Mouse (Mus musculus) splenic B cell, adult 2 months (primary cell): Measurements from ENCODE around the gene Mb21d2.

Source experiments
- DNase-seq: peaks from one replicate; pipeline ENCODE4 v3.0.0-alpha.2; 2011; ENCODE audit warnings: low read depth, low spot score
- H3K27me3 ChIP-seq: 2 replicates; pipeline ENCODE4 v1.6.1; 2012; ENCODE audit warnings: mild to moderate bottlenecking, low read length, moderate library complexity, mixed read lengths; ENCODE audit not compliant: control insufficient read depth, poor library complexity, insufficient read depth, severe bottlenecking
- H3K36me3 ChIP-seq: 2 replicates; pipeline ENCODE4 v1.6.1; 2012; ENCODE audit warnings: mild to moderate bottlenecking, low read length, moderate library complexity, mixed read lengths; ENCODE audit not compliant: control insufficient read depth, poor library complexity, insufficient read depth, severe bottlenecking

Mb21d2 gene

DNA sequence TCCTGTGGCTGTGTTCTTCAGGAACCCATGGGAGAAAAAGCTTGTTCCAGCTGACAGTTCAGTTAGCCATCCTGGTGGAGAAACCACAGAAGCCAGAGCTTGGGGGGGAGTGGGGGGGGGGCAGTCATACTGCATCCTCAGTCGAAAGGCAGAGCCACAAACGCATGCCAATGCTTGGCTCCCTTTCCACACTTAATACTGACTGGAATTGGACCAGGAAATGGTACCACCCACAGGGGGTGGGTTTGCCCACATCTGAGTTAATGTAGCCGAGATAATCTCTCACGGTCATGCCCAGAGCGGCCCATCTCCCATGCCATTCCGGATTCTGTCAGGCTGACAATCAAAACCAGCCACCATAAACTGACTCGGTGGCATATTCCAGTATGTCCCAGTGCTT lies 14.1 kb downstream of the Mb21d2 start:
- no peaks in the 10 kb centered on the region for H3K36me3 ChIP-seq
- DNase-seq, result no peak
- H3K27me3 ChIP-seq, result no peaks in the 10 kb centered on the region

DNA sequence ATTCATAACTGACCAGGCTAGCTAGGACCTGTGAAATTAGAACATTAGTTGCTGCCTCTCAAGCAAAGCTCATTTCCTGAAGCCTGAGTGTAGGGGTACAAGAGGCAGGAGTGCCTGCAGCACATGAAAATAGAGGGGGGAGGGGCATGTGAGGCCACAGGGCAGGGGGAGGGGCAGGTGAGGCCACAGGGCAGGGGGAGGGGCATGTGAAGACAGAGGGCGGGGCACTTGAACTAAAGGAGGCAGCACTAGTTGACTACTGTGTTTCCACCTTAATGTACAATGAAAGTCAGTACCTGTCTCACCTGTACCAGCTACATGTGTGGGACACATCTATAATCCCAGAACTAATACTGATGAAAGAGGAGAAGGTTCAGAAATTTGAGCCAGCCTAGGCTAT lies 14.8 kb downstream of the Mb21d2 start:
- no peaks in the 10 kb centered on the region for H3K27me3 ChIP-seq

DNA sequence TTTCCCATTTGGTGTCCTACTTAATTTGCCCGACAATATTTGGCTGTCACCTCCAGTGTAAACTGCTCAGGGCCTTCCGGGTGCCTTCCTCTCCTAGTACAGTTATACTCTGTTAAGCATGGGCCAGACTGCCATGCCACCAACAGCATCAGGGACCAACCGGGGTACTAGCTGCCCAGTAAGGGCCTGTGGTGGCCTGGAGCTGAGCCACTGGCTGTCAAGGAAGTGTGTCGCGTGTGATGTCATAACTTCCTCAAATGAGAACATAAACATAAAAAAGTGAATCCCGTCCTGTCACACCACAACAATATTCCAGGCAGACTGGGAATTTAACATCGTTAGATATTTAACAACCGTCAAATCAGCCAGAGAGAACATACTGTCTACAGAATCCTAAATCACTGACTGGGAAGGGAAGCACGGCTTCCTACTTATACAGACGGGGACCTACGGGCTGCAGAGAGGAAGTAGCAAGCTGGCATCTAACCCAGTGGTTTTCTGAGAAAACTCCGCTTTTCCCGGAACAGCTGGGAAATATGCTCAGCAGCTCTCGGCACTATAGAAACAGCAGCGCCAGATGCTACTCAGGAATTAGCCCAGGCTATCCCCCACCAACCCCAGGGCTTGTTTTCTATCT lies 17.9 kb downstream of the Mb21d2 start:
- Histone ChIP-seq H3K27me3 (no peaks in the 10 kb centered on the region), H3K36me3 (no peaks in the 10 kb centered on the region)
- no peak for DNase-seq

More for the DNA sequence above, 14.8 kb downstream of the Mb21d2 start:
- DNase-seq, result no peak
- no peaks in the 10 kb centered on the region for H3K36me3 ChIP-seq

DNA sequence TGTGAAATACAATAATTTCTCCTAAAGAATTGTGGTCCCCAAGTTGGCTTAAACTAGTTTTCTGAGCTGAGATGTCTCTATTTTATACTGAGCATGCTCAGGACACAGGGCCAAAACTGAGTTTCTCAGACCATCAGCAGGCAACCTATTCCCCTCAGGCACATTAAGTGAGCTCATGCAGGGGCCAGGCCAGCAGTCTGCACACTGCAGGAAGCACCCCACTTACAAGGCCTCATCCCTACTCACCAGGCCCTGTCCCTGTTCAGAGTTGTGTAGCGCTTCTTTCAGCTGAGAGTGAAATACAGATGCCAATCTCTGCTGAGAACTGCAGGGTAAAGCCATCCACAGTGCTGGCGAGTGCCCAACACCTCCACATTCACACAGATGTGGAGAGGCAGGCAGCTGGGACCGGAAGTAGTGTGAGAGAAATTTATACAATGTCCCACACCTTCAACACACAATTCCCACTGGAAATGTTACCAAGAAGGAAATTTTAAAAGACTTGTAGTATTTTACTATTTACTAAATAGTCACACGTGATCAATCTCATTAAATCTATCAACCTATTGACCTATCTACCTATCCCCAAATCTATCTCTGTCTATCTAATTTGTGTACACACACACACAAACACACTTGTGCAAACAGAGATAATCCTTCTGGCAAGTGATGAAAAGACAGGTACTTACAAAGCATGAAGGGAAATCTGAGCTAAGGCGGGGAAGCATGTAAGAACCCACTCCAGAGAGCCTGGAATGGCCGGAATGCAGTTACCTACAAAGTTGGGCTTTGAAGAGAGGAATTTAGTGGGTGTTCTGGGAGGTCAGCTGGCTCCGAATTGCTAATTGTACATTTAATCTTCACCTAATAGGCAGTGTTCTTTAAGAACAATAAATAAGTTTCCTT lies 22.9 kb downstream of the Mb21d2 start:
- Histone ChIP-seq H3K27me3 (no peaks in the 10 kb centered on the region), H3K36me3 (no peaks in the 10 kb centered on the region)
- no peak for DNase-seq

DNA sequence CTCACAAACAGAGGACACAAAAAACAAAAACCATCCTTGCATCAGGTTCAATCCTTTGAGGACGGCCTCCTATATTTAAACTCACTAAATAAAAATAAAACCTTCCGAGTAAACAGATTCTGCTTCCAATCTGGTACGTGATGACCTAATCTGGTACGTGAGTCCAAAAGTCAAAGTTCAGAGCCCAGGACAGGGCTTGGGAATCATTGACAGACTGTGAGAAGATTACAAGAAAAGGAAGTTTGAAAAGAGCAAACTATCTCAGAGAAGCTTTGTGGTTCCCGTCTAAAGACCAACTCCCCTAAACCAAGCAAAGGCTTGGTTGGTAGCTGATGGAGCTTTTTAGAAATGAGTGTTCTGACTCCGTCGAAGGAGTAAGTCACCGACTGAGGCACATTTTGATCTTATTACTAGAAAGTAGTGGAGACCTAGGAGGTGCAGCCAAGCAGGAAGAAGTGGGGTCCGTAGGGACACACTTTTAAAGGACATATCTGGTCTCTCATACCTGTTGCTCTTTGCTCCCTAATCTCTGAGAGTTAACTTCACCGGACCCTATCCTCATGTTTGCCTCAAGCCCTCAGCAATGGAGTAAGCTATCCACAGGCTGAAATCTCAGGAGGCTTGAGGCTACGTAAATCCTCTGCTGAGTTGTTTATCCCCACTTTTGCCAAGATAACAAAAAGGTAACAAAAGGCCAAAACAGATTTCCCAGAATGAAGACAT lies 23.7 kb downstream of the Mb21d2 start:
- no peak for DNase-seq
- no peaks in the 10 kb centered on the region for H3K27me3 ChIP-seq
- H3K36me3 ChIP-seq, result no peaks in the 10 kb centered on the region

DNA sequence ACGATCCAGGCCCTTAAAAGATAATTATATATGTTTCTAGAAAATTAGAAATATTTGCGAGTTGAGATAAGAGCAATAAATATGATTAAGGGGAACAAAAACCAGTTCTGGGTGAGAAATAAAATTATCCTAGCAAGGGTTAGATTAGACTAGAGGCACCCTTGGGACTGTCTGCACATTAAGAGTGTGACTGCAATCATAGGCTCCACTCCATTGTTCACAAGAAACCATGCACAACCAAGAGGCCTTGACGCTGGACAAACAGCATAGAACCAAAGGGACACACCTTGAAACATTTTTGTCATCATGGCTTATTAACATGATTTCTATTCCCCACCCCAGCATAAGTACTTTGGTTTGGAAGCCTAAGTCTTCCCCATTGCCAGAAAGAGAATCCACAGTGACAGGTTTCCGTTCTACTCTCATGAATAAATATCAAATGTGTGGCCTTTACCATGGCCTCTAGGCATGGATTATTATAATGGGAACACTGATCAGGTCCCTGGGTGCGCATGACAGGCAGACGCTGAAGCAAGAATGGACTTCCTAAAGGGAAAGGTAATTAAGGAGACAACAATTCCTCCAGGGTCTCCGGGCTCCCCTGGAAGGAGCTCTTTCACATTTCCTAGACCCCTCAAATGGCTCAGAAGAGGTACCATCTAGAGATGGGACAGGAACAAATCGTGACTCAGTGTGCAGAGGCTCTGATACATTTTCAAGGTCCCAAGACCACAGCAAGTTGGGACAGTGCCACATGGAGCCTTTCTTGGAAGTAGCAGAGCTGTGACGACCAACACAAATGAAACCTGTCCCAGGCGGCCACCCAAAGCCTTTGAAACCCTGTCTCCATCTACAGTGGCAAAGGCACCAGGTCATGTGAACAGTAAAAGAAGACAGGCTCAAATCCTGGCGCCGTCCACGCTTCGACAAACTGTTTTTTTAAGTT lies 26.6 kb downstream of the Mb21d2 start:
- Histone ChIP-seq H3K27me3 (no peaks in the 10 kb centered on the region), H3K36me3 (no peaks in the 10 kb centered on the region)
- no peak for DNase-seq

DNA sequence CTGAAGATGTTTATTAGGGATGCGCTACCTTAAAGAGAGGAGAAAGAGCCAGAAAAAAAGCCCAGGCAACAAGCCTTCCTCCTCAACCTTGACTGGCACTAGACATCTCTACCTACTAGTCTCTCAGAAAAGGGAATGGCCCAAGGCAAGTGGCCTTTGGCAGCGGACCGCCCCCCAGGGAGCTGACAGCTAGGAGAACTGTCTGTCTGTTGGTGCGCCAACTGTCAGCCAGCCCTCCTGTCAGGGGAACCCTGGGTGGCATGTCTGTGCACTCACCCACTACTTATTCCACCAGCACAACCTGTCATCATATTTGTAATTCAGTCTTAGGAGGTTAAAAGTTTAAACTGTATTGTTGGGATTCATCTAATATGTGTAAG lies 30.3 kb downstream of the Mb21d2 start:
- Histone ChIP-seq H3K27me3 (no peaks in the 10 kb centered on the region), H3K36me3 (no peaks in the 10 kb centered on the region)
- no peak for DNase-seq

DNA sequence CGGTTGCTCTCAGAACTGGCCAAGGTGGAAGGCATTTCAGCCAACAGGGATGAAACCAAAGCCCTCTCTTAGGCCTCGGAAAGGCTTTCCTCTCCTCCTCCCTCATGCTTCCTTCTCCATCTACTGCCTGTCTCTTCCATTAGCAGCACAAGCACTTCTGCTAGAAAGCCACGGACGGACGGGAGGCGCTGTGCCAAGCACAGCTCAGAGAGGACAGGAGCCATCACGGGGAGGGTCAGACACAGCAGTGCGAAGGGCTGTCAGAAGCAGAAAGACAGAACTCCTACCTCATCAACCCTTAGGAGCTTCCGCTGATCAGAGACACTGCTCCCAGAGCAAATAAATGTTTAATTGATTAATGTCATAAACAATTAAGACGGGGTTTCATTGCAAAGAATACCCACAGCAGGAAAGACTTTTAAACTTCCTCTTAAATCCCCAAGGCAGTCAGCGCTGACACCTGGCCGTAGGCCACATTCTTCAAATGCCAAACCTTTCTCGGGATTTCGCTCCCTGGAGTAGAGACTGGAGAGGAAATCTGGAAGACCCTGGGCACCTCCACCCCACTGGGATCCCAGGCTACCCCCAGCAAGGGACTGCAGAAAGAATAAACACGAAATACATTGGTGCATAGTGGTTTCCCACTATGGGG lies 30.8 kb downstream of the Mb21d2 start:
- Histone ChIP-seq H3K36me3 (no peaks in the 10 kb centered on the region), H3K27me3 (no peaks in the 10 kb centered on the region)
- DNase-seq, result no peak

DNA sequence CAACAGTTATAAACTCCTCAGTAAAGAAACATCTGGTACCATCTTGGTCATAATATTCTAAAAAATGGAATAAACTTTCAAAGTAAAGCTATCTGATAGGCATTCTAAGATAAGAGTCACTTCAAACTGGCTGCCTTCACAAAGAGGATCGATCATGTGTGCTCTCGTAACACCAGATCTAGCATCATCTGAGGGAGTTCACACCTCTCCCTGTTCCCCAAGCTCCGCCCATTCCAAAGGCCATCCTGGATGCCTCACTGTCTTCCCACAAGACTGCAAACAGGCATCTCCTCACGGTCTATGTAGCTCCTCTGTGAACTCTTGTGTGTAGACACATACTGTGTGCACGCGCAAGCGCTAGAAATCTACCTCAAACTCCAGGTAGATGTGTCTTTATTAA lies 32.9 kb downstream of the Mb21d2 start:
- Histone ChIP-seq H3K27me3 (no peaks in the 10 kb centered on the region), H3K36me3 (no peaks in the 10 kb centered on the region)
- DNase-seq, result no peak

DNA sequence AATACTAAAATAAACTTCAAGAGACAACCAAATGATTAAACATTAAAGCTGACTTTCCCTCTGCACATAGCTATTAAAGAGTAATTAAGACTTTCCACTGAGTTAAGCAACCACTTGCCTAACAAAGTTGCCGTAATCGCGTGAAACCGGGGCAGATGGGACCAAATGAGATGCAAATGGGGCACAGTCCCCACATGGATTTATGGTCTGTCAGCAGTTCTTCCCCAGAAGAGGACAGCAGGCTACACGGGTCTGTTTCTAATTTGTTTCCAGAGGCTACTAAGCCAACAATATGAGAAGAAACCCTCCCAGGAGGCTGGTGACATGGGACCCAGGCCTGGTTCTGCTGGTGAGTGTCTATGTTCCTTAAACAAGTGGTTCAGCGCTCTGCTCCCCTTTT lies 34.6 kb downstream of the Mb21d2 start:
- H3K36me3 ChIP-seq, result no peaks in the 10 kb centered on the region
- no peaks in the 10 kb centered on the region for H3K27me3 ChIP-seq
- DNase-seq, result no peak

DNA sequence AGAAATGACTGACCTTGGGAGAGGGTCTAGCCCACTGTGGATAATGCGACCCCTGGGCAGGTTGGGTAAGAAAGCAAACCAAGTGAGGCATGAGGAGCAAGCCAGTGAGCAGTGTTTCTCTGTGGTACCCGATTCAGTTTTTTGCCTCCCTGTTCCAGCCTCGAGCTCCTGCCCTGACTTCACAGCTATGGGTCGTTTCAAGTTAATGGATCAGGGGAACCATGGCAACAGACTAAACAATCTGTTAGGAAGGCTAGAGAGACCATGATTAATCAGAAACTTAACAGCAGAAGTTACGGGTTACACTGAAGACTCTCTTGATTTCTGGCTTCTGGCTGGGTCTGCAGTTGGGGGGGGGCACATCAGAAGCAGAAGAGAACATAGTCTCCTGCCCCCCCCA lies 36.2 kb downstream of the Mb21d2 start:
- Histone ChIP-seq H3K27me3 (no peaks in the 10 kb centered on the region), H3K36me3 (no peaks in the 10 kb centered on the region)
- no peak for DNase-seq

DNA sequence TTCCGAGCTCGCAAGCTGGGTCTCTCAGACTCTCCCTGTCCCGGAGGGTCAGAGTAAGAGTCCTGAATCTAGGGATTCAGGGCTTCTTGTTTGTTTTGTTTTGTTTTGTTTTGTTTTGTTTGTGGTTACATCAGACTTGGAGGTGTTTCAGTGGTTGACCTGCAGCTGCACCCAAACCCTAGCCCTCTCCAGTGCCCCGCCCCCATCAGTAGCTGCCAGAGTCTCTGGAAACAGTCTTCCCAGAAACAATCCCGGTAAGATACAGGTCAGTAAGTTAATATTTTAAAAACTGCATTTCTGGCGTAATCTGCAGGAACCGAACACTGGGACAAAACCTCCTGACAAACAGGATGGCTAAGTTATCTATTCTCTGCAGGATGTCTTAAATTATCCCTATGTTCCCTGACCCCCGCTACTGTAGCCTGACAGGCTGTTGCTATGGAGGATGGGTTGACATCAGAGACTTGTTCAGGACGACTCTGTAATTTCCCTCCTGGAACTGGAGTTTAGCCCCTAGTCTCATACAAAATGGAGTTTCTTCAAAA lies 43.2 kb downstream of the Mb21d2 start:
- no peaks in the 10 kb centered on the region for H3K36me3 ChIP-seq
- H3K27me3 ChIP-seq, result no peaks in the 10 kb centered on the region

DNA sequence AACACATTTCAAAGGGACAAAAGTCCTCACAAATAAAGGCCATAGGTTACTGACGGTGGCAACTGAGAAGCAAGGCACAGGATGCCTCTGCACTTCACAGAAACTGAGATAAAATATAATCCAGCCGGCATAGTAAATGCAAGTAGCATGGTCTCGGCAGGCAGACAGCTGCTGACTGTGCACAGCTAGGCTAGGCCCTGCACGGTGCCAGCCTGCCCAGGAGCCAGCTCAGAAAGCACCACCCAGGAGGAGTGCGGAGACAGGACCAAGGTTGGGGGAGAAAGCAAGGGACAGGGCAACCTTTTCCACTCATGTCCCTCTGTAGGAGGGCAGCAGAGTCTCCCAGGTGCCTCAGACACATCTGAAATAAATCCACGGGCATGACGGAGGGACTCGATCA lies 44.0 kb downstream of the Mb21d2 start:
- no peaks in the 10 kb centered on the region for H3K36me3 ChIP-seq
- DNase-seq, result no peak
- no peaks in the 10 kb centered on the region for H3K27me3 ChIP-seq

More for the DNA sequence above, 43.2 kb downstream of the Mb21d2 start:
- no peak for DNase-seq

DNA sequence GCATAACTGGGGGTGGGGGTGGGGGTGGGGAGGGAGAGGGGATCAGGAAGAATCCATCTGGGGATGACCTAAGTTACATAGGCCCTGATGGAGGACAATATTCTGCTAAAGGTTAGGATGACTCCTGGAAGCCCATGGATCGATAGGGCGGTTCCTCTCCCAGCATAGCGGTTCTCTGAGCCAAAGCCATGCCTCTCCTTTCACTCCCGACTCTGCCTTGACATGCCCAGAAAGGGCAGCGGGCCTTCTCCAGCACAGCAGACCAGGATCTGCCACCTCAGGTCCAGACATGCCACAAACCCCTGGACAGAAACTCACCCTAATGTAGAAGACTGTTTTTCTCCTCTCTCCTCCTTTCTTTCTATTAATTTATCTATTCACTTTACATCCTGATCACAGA lies 44.8 kb downstream of the Mb21d2 start:
- H3K36me3 ChIP-seq, result no peaks in the 10 kb centered on the region
- no peaks in the 10 kb centered on the region for H3K27me3 ChIP-seq
- DNase-seq, result no peak
